Mouse (Mus musculus) cortical plate, adult 2 months (tissue): ENCODE data around the gene Slc24a1. TPM values are rescaled to one million over a fixed set of nuclear protein-coding genes. Genes with fewer than 3 reads are reported as not detected.
A peak's percentile ranks its signal among the peaks of the same experiment; 100 is the strongest.

Source experiments
- H3K27ac ChIP-seq: fragments of 200-500 bp; 2 replicates; pipeline ENCODE4 v1.5.1; 2012; ENCODE audit warnings: low read length, control low read depth, inconsistent platforms; ENCODE audit not compliant: insufficient read depth
- H3K4me1 ChIP-seq: fragments of 200-500 bp; 2 replicates; pipeline ENCODE4 v1.6.1; 2011; ENCODE audit warnings: low read length; ENCODE audit not compliant: control insufficient read depth, insufficient read depth
- H3K4me3 ChIP-seq: fragments of 200-500 bp; 2 replicates; pipeline ENCODE4 v1.5.1; 2011; ENCODE audit warnings: mild to moderate bottlenecking, low read length, control low read depth; ENCODE audit not compliant: insufficient read depth
- CTCF ChIP-seq: fragments of 200-500 bp; IDR thresholded peaks from 2 replicates; pipeline ENCODE4 v1.5.1; 2011; ENCODE audit warnings: mild to moderate bottlenecking, control low read depth, low read length; ENCODE audit not compliant: insufficient read depth; ENCODE audit errors: extremely low read depth
- POLR2A ChIP-seq: fragments of 200-500 bp; IDR thresholded peaks from 2 replicates; pipeline ENCODE4 v1.6.1; 2011; ENCODE audit warnings: mild to moderate bottlenecking, low read length, control low read depth; ENCODE audit not compliant: insufficient read depth; ENCODE audit errors: extremely low read depth
- polyA plus RNA-seq: library from polyadenylated mRNA; depleted of rRNA; stranded (reverse); fragments of >200 nt; gene quantifications from 2 replicates; pipeline ENCODE4 v1.2.3, GENCODE M21; 2012; rRNA removed

The Slc24a1 gene
- polyA plus RNA-seq, 1 experiment = 0.06 TPM

DNA sequence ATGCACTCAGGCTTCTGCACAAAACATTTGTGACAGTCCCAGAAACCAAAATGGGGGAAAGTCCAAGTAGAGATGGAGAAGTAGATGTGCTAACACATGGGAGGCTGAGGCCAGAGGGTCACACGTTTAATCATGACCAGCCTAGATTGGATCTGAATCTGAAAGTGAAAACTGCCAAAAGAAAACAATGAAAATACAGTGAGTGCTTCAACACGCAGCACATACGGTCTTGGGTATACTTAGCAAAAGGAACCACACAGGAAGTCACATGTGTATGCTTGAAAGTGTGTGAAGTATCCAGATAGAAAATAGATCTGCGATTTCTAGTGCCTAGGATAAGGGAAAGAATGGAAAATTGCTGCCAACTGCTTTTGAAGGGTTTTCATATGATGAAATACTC, 36.8 kb downstream of the Slc24a1 start:
- no peak overlapping the region for H3K27ac ChIP-seq
- no peak overlapping the region for H3K4me3 ChIP-seq
- H3K4me1 ChIP-seq = 0 out of 2 replicates have a peak, but pooled peaks cover 2% of the 10 kb centered on the region
- TF ChIP-seq CTCF (no peak), POLR2A (no peak)

DNA sequence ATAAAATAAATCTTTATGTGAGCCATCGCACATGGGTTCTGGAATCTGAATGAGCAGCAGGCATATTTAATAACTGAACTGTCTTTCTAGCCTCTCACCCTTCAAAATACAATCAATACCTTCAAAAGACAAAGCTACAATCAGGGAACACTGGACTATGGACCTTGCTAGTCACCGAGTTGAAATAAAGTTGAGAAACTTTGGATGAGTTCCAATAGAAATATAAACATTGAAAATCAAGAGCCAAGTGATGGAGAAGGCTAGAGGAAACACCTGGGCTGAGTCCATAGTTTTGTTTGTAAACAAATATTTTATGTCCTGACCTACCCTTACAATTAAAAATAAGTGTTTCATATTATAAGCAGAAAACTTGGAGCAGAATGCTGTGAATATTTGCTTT, 37.4 kb downstream of the Slc24a1 start:
- H3K4me3 ChIP-seq = no peak overlapping the region
- H3K4me1 ChIP-seq = 0 out of 2 replicates have a peak, but pooled peaks cover 2% of the 10 kb centered on the region
- TF ChIP-seq POLR2A = no peak
- no peak for TF ChIP-seq CTCF
- no peak overlapping the region for H3K27ac ChIP-seq

DNA sequence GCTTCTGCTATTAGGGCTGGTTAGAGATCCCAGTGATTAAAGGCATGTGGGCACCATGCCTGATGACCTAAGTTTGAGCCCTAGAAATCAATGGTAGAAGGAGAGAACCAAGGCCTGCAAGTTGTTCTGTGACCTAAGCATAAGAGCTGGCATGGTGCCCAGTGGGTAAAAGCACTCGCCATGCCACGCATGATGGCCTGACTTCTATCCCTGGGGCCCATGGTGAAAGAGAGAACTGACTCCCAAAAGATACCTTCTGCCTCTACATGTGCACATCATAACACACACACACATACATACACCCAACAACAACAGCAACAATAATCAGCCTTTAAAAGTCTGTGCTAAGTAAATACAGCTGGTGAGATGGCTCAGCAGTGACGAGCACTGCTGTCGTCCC, 38.0 kb downstream of the Slc24a1 start:
- no peak for TF ChIP-seq CTCF
- no peak for TF ChIP-seq POLR2A
- Histone ChIP-seq H3K4me3 (no peak overlapping the region), H3K27ac (no peak overlapping the region), H3K4me1 (0 out of 2 replicates have a peak, but pooled peaks cover 2% of the 10 kb centered on the region)

DNA sequence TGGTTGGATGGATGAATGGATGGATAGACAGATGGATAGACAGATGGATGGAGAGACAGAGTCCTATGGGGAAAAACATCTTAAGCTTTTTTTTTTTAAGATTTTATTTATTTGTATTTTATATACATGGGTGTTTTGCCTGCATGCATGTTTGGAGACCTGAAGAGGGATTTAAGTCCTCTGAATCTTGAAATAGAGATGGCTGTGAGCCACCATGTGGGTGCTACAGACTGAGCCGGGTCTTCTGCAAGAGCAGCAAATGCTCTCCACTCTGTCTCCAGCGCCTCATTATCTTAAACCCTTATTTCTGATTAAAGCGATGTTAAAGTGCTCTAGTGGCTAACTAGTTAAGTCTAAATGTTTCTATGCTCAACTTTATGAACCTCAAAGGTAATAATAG, 44.0 kb downstream of the Slc24a1 start:
- Histone ChIP-seq H3K4me1 (peaks cover 4% of the 10 kb centered on the region), H3K27ac (no peak overlapping the region), H3K4me3 (no peak overlapping the region)
- no peak for TF ChIP-seq POLR2A
- TF ChIP-seq CTCF = no peak

DNA sequence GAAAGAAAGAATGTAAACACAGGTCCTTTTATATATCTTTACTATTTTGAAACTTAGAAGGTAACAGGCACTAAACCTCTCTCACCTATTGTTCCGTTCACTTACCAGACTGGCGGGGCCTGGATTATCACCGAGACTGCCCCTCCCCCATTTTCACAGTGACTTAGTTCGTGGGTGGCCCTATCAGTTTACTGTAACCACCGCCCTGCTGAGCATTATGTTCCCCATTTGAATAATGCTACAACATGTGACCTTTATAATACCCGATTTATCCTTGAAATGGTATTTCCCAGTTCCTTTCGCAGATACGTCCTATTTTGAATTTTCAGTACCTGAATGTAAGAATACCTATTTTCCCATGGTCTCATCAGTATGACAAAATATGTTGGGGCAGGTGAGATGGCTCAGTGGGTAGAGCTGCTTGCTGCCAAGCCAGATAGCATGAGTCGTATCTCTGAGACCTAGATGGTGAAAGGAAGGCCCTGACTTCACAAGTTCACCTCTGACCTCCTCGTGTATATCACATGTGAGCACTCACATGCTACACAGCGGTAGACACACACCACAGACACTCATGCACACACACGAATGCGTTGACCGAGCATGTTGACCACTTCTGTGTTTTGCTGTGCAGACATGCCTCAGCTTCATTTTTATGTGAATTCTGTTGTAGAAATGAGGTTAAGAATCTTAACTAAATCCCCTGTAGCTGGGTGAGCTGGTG, 46.3 kb downstream of the Slc24a1 start:
- TF ChIP-seq POLR2A = no peak
- TF ChIP-seq CTCF = no peak
- no peak overlapping the region for H3K4me3 ChIP-seq
- H3K27ac ChIP-seq = no peak overlapping the region
- peaks cover 5% of the 10 kb centered on the region for H3K4me1 ChIP-seq

DNA sequence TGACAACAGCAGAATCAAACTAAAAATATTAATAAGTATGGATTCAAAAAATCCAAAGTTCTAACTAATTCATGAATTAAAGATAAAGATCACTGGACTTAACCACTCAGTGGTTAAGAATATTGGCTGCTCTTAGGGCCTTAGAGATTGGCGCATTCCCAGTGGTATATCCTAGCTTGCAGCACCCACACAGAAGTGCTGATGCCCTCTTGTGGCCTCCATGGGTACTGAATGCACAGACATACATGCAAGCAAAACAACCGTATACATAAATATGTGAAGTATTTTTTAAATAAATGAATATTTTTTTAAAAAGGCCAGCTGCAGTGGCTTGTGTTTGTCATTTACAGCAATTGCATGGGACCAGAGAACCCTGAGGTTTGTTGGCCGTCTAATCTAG, 48.0 kb downstream of the Slc24a1 start:
- H3K27ac ChIP-seq = no peak overlapping the region
- H3K4me3 ChIP-seq = no peak overlapping the region
- H3K4me1 ChIP-seq = peaks cover 5% of the 10 kb centered on the region
- no peak for TF ChIP-seq POLR2A
- peak; percentile 76 for TF ChIP-seq CTCF

DNA sequence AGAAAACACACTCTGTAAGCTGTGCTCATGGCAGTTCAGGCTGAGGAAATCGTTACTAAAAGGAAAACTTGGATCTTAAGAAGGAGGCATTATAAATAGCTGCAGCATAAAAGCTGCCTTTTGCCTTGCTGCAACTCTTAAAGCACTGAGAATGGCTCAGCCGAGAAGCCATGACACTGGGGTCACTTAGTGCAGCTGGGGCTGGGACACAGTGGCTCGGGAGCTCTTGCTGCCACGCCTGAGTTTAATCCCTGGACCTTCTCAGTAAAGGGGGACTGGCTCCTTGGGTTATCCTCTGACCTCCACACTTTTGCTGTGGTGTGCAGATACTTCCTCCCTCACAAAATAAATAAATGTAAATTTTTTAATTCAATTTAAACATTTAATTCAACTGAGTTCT, 48.5 kb downstream of the Slc24a1 start:
- Histone ChIP-seq H3K4me1 (peaks cover 5% of the 10 kb centered on the region), H3K27ac (no peak overlapping the region), H3K4me3 (no peak overlapping the region)
- TF ChIP-seq POLR2A = no peak
- TF ChIP-seq CTCF = no peak

DNA sequence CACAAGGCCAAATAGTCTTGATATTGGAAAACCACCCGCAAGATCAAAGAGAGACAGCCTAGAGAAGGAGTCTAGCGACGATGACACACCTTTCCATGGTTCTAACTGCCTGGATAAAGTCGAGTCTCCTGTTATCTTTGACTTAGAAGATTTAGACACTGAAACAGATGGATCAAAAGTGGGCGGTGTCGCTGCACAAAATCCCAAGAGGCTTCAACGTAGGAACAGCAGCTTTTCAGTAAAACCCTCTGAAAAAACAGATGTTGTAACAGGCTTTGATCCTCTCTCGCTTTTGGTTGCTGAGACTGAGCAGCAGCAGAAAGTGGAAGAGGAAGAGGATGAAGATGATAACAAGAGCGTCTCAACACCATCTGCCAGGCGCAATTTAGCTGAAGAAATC, 54.8 kb downstream of the Slc24a1 start:
- H3K4me1 ChIP-seq = peaks cover 5% of the 10 kb centered on the region; the same call in 1 of the 2 replicates
- no peak overlapping the region for H3K27ac ChIP-seq
- TF ChIP-seq POLR2A = no peak
- no peak for TF ChIP-seq CTCF
- no peak overlapping the region for H3K4me3 ChIP-seq

DNA sequence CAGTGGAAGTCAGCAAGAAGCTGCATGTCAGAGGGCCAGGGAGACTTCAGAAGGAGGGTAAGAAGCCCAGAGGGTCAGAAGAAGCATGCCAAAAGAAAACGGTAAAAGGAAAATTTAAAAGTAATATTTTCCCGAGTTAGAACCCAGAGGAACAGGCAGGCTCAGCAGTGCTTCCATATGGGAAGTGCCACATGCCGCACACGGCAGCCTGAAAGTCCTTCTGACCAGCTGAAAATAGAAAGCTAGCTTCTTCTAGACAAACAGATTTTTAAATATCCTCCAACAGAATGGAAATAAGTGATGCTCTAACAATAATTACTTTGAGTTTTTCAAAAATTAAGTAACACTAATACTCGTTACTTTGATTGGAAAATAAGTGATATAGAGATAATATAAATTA, 65.4 kb downstream of the Slc24a1 start:
- Histone ChIP-seq H3K4me3 (no peak overlapping the region), H3K27ac (no peak overlapping the region), H3K4me1 (no peaks in the 10 kb centered on the region; the same call in 1 of the 2 replicates)
- TF ChIP-seq CTCF (no peak), POLR2A (no peak)

Other genes starting within 250 kb of the Slc24a1 start
- gene Rab11a, start 213.8 kb downstream of the Slc24a1 start, polyA plus RNA-seq = 221 and 230 TPM in 2 replicates
- 41.8 and 41.9 TPM in 2 replicates for gene Dennd4a, start 140.3 kb downstream of the Slc24a1 start, polyA plus RNA-seq
- gene Ints14, start 9.3 kb upstream of the Slc24a1 start, polyA plus RNA-seq = 18.6 and 19.1 TPM in 2 replicates
- gene Hacd3, start 70.1 kb upstream of the Slc24a1 start, polyA plus RNA-seq = 138 and 142 TPM in 2 replicates
- 83.7 TPM in 2 replicates for gene Dpp8, start 80.8 kb upstream of the Slc24a1 start, polyA plus RNA-seq
- gene Igdcc4, start 149.9 kb upstream of the Slc24a1 start, polyA plus RNA-seq = 27.2 and 27.9 TPM in 2 replicates
- 1.3 and 2.0 TPM in 2 replicates for gene Igdcc3, start 189.6 kb upstream of the Slc24a1 start, polyA plus RNA-seq
- gene Parp16, start 243.7 kb upstream of the Slc24a1 start, polyA plus RNA-seq = 4.1 and 4.2 TPM in 2 replicates